ENCODE assay signal across 8 mouse cellular contexts in genomic region chr17:63500156-63500834, GRCm38 (mm10). TPM values are rescaled to one million over a fixed set of nuclear protein-coding genes. Genes with fewer than 3 reads are reported as not detected.
A peak's percentile ranks its signal among the peaks of the same experiment; 100 is the strongest.
DNase-seq lines count a peak whose midpoint lies in the region; ATAC-seq and TF ChIP-seq lines count a peak whose summit lies in the region.

No protein-coding gene starts in this region.

- peak overlapping the region; percentile 99 for H3K9ac ChIP-seq in heart, embryonic 13.5 days
- peak overlapping the region; percentile 99 for H3K9ac ChIP-seq in kidney, postnatal 0 days (ENCODE audit: low read depth, low read length)
- H3K9ac ChIP-seq in liver, embryonic 11.5 days (ENCODE audit: low read depth, low read length): peak overlapping the region; percentile 95

- H3K79me2 ChIP-seq in myocyte (ENCODE audit: control insufficient read depth, insufficient read depth): peaks cover 25% of the 10 kb centered on the region

- H3K9me3 ChIP-seq in heart, embryonic 13.5 days: no peaks in the 10 kb centered on the region
- H3K9me3 ChIP-seq in kidney, postnatal 0 days (replicated peaks; ENCODE audit: low read length): no peaks in the 10 kb centered on the region
- H3K9me3 ChIP-seq in liver, embryonic 11.5 days (ENCODE audit: control insufficient read depth, low read length): no peaks in the 10 kb centered on the region

- H3K36me3 ChIP-seq in heart, embryonic 13.5 days: peaks cover 7% of the 10 kb centered on the region; the same call in 1 of the 2 replicates
- H3K36me3 ChIP-seq in kidney, postnatal 0 days (ENCODE audit: insufficient read depth, low read length): no peaks in the 10 kb centered on the region
- H3K36me3 ChIP-seq in liver, embryonic 11.5 days (ENCODE audit: control insufficient read depth, insufficient read depth, low read length): no peaks in the 10 kb centered on the region
- no peaks in the 10 kb centered on the region for H3K36me3 ChIP-seq in myocyte (ENCODE audit: control insufficient read depth, insufficient read depth)

- peak; percentile 73 for ATAC-seq in erythroid progenitor cell, adult 5-6 weeks (replicated peaks; ENCODE audit: low FRiP score, poor library complexity, severe bottlenecking)
- ATAC-seq in heart, embryonic 13.5 days (ENCODE audit: extremely low read depth, insufficient number of reproducible peaks, low FRiP score, low TSS enrichment): peak; percentile 72
- peak; percentile 86 for ATAC-seq in kidney, postnatal 0 days (replicated peaks; ENCODE audit: low FRiP score, low read depth)
- peak; percentile 82 for ATAC-seq in liver, embryonic 11.5 days (replicated peaks; ENCODE audit: low FRiP score)

- H3K27me3 ChIP-seq in heart, embryonic 13.5 days (replicated peaks): no peaks in the 10 kb centered on the region
- H3K27me3 ChIP-seq in kidney, postnatal 0 days (ENCODE audit: insufficient read depth, low read length): no peaks in the 10 kb centered on the region
- no peaks in the 10 kb centered on the region for H3K27me3 ChIP-seq in liver, embryonic 11.5 days (replicated peaks; ENCODE audit: control insufficient read depth, insufficient read depth, low read length)
- H3K27me3 ChIP-seq in myocyte (ENCODE audit: control insufficient read depth, insufficient read depth, insufficient read length): no peaks in the 10 kb centered on the region

- H3K4me2 ChIP-seq in heart, embryonic 13.5 days: peak overlapping the region; percentile 83
- H3K4me2 ChIP-seq in kidney, postnatal 0 days (ENCODE audit: low read length): peak overlapping the region; percentile 78
- peak overlapping the region; percentile 76 for H3K4me2 ChIP-seq in liver, embryonic 11.5 days
- peak overlapping the region; percentile 72 for H3K4me2 ChIP-seq in myocyte (ENCODE audit: low read depth)

- peak; percentile 92 for DNase-seq in CD4-positive, CD25-positive, alpha-beta regulatory T cell, adult 2 months (ENCODE audit: low read depth, low spot score)
- peak; percentile 86 for DNase-seq in kidney, postnatal 0 days (ENCODE audit: low spot score)
- peak; percentile 82 for DNase-seq in liver, embryonic 11.5 days (ENCODE audit: low spot score)
- peak; percentile 75 to 88 for DNase-seq in spleen, postnatal 4 days (ENCODE audit: low spot score in 2 of 2)

- H3K4me1 ChIP-seq in brown adipose tissue, adult 24 weeks (ENCODE audit: control insufficient read depth, insufficient read depth, insufficient read length, low read length): peaks cover 11% of the 10 kb centered on the region; the same call in 1 of the 2 replicates
- H3K4me1 ChIP-seq in heart, embryonic 13.5 days: peaks cover 42% of the 10 kb centered on the region
- peaks cover 13% of the 10 kb centered on the region for H3K4me1 ChIP-seq in kidney, postnatal 0 days (replicated peaks; ENCODE audit: insufficient read depth, low read length)
- peaks cover 27% of the 10 kb centered on the region for H3K4me1 ChIP-seq in liver, embryonic 11.5 days (replicated peaks; ENCODE audit: control insufficient read depth, insufficient read depth, low read length)

- peak overlapping the region; percentile 97 for H3K4me3 ChIP-seq in brown adipose tissue, adult 24 weeks (ENCODE audit: insufficient read depth, low read depth, low read length)
- peak overlapping the region; percentile 94 for H3K4me3 ChIP-seq in heart, embryonic 13.5 days
- peak overlapping the region; percentile 91 for H3K4me3 ChIP-seq in kidney, postnatal 0 days (replicated peaks; ENCODE audit: low read depth, low read length)
- H3K4me3 ChIP-seq in liver, embryonic 11.5 days (ENCODE audit: low read depth, low read length): peak overlapping the region; percentile 88
- peak overlapping the region; percentile 31 for H3K4me3 ChIP-seq in myocyte

- TF ChIP-seq CTCF in kidney, postnatal 0 days (IDR thresholded peaks at IDR 0.05; ENCODE audit: low read depth): no peak

- H3K27ac ChIP-seq in brown adipose tissue, adult 24 weeks (replicated peaks; ENCODE audit: low read depth, low read length): peak overlapping the region; percentile 82
- H3K27ac ChIP-seq in heart, embryonic 13.5 days (replicated peaks): peak overlapping the region; percentile 99
- peak overlapping the region; percentile 100 for H3K27ac ChIP-seq in kidney, postnatal 0 days
- peak overlapping the region; percentile 96 for H3K27ac ChIP-seq in liver, embryonic 11.5 days (ENCODE audit: low read depth, low read length)

- peak overlapping the region; percentile 84 for H3ac ChIP-seq in myocyte (ENCODE audit: control insufficient read depth, insufficient read length)

- peak; percentile 75 for TF ChIP-seq POLR2A in myocyte (IDR thresholded peaks at IDR 0.05; ENCODE audit: insufficient read length, low read depth)

- under 1% methylated on average over 67 of the region's 78 CpGs for WGBS in heart, embryonic 13.5 days
- WGBS in kidney, postnatal 0 days: 1% methylated on average over 53 of the region's 78 CpGs
- 1% methylated on average over 58 of the region's 78 CpGs for WGBS in liver, embryonic 11.5 days

TF ChIP-seq in myocyte, 11 proteins besides CTCF, POLR2A, EP300 and RAD21:
- TF ChIP-seq POLR2AphosphoS2 (IDR thresholded peaks at IDR 0.05; ENCODE audit: insufficient read length, low read depth) (peak; percentile 62), TCF3 (IDR thresholded peaks at IDR 0.05; ENCODE audit: insufficient read length, low read depth) (no peak), MYOD1 (IDR thresholded peaks at IDR 0.05; ENCODE audit: control insufficient read depth in 1 of 3, insufficient read length in 2 of 3, low read depth in 2 of 3) (peak in 1 of 3 experiments; percentile 49)
TF ChIP-seq in myocyte: peak in this region for 2.

RNA-seq across cellular contexts. Expression of gene Fbxl17, which starts 0.5 kb away (rescaled TPM):
- polyA plus RNA-seq in brown adipose tissue, adult 24 weeks (2012; ENCODE audit: insufficient read depth, insufficient read length, missing spikeins): 9.7 and 11.4 TPM in 2 replicates
- 5.4 and 12.6 TPM in 2 replicates for total RNA-seq in erythroid progenitor cell, adult 5-6 weeks (2015; ENCODE audit: low replicate concordance)
- 2.9 and 5.0 TPM in 2 replicates for total RNA-seq in erythroid progenitor cell, adult 5-6 weeks (2017; ENCODE audit: low replicate concordance)
- polyA plus RNA-seq in heart, embryonic 13.5 days (2015; fragmentation: Nextera tagmentation; extraction: Ambion mirVana): 6.3 and 7.2 TPM in 2 replicates
- 6.5 and 9.0 TPM in 2 replicates for polyA plus RNA-seq in kidney, postnatal 0 days (2015; fragmentation: Nextera tagmentation; extraction: Ambion mirVana)
- polyA plus RNA-seq in liver, embryonic 11.5 days (2014; fragmentation: Nextera tagmentation; extraction: Ambion mirVana): 2.8 and 3.0 TPM in 2 replicates
- polyA plus RNA-seq in myocyte (2012; fragmentation: generic; extraction: Trizol): 9.3 TPM

Comparison
In these comparisons a context has a peak if more than half of its experiments do, and no peak if none do; other contexts are left out.
1. Peak in every context shown above with its lines: DNase-seq, ATAC-seq, H3K4me3 ChIP-seq and H3K27ac ChIP-seq.
2. H3K4me3 ChIP-seq: peak in every context shown above with its lines; median percentile 97 in brown adipose tissue, adult 24 weeks; 94 in heart, embryonic 13.5 days; 91 in kidney, postnatal 0 days; 88 in liver, embryonic 11.5 days; 31 in myocyte.